Mouse (Mus musculus) adrenal gland, adult 18-20 months (tissue): ENCODE measurements around the gene Nlgn2. TPM values are rescaled to one million over a fixed set of nuclear protein-coding genes. Genes with fewer than 3 reads are reported as not detected.
A peak's percentile ranks its signal among the peaks of the same experiment; 100 is the strongest.
"Not testable (repeated sequence)": the region's sequence is repeated elsewhere in the genome, so short reads cannot be mapped to it uniquely, and the experiment has no call there.

ENCODE experiments used
- DNase-seq, 2 experiments: peaks; one replicate each; pipeline ENCODE4 v3.0.0; 2021 to 2022; ENCODE audit warnings: low spot score in 2 of 2
- total RNA-seq, 2 experiments: library from RNA; stranded (reverse); gene quantifications; 1 replicate in 1 of 2; 2 replicates in 1 of 2; pipeline ENCODE4 v1.2.3; 2021

Nlgn2 gene
- total RNA-seq, 2 experiments from 2014 or later = 19.7 to 24.9 TPM

DNA sequence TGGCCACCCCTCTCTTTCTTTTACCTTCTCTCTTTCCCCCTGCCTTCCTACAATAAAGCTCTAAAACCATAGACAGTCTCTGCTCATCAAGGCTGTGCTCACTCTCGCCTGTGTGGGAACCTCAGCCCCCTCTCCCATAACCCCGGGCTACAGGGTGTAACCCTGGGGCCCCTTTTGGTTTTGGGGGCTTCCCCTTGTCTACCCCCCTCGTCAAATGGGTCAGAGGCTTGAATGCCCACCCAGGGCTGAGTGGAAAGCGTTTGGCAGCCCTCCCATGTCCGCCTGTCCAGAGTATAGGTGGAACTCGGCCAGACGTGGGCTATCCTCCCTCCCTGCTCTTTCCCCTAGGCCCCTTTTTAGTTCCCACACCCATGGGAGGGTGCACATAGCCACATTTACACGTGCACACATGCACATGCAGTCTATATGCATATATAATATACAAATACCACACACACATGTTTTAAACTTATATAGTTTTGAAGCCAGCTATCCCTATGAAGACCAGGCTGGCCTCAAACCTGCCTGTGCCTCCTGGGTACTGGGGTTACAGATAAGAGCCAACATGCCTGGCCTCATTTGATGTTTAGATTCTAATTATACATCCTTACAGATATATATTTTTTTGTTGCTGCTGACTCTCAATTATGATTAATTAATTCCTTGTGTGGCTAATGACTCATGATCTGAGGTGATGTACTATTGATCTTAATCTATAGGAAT, 26.7 kb upstream of the Nlgn2 start:
- no peak for DNase-seq

DNA sequence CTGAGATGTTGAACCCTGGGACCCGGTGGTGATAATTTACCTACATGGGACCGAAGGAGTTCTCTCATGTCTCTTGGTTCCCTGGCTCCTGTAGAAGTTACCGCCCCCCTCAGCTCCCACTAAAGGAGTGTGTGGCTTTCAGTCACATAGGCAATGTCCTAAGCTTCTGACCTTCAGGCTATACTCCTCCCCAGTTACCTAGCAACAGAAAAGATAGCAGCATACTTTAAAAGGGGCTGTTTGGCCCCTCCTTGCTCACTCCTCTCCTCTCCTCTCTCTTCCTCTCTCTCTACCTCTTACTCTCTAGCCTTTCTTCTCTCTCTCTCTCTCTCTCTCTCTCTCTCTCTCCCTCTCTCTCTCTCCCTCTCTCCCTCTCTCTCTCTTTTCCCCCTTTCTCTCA, 26.1 kb upstream of the Nlgn2 start:
- DNase-seq = not testable (repeated sequence)

DNA sequence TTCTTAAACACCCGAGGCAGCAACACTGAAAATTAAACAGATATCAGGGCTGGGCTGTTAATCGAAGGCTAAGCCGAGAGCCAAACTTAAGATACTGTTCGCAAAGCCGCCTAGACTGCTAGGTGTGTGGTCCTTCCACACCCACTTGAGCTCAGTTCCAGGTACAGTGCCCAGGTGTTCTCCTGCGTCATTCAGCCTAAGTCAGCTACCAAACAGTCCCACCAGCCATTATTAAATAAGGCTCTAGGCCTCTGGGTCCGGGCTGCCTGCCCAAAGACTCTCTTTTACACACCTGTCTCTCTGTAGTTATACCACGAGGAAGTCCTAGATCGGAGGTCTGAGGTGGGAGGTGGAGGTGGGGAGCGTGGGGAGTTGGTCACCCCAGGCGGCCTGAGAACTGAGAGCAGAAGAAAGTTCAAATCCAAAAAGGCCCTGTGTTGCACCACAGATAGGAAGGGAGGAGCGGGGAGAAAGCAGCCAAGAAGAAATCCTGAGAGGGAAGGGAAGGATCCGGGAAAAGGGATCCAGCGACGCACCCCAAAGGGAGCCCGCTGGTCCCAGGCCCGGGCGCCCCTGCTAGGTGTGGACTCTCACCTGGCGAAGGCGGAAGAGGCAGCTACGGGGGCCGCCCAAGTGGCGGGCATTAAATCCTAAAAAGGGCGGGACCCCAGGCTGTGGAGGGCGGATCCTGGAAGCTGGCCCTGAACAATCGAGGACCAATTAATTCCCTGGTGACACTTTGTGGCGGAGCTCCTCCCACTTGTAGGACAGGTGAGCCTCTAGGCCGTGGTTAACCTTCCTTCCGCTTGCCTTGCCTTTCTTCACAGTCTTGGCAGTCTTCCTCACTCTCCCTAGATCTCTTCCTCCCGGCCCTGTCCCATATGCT, 20.8 kb upstream of the Nlgn2 start, which contains the start of gene Tnk1:
Tnk1 (minus strand) TSS at position 618 of the 886 bp plus-strand sequence.
- no peak for DNase-seq

- DNase-seq = peak in 1 of 2 experiments; percentile 63
Observed at GRCm38 (mm10) chr11:69855347-69855746, 17.8 kb upstream of the Nlgn2 start.

DNA sequence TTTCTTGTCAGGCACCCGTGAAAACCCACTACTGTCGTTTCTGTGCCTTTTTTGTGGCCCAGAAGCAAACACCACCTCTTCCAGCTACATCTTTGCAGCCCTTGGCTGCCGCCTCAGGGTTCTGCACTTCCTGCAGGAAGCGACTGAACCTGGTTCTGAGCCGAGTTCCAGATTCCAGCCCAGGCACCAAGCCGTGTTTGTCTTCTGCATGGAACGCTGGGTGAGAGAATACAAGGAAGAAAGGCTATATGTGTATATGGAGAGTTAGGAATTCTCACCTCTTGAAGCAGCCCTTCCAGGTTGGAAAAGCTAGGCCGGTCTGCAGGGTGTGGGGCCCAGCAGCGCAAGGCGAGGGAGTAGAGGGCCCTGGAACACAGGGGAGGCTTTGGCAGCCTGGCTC, 17.1 kb upstream of the Nlgn2 start:
- DNase-seq = no peak

DNA sequence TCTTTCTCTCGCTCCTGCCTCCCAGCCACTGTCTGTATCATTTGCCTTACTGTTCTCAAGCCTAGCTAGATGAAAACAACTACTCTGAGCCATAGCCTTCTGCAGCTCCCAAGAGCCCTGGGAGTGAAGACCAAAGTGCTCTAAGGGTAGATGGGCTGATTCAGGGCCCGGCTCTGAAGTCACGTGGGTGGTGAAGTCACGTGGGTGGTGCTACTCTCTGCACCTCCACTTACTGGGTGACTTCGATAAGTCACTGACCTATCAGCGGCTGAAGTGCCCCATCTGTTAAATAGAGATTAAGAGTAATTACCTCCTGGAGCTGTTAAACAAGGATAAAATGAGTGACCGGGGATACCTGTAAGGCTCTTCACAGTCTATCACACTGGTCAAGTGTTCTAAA, 16.4 kb upstream of the Nlgn2 start:
- no peak for DNase-seq

DNA sequence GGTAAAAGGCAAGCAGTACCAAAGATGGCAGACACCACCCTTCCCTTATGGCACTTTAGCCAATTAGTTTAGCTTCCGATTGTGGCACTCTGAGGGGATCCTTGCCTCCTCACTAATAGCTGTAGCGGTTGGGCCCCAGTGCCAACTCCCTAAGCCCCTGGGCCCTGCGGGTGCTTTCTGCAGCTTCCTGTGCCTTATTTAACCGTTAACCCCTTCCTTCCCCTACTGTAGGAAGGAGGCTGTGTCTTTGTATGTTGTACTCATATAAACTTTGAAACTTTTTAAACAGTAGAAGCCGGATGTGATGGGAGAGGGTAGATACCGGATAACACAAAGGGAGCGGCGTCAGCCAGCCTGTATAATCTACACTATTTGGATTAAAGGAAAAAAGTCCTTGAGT, 13.2 kb upstream of the Nlgn2 start:
- no peak for DNase-seq

- DNase-seq = no peak
Observed at GRCm38 (mm10) chr11:69849884-69850283, 12.3 kb upstream of the Nlgn2 start.

DNA sequence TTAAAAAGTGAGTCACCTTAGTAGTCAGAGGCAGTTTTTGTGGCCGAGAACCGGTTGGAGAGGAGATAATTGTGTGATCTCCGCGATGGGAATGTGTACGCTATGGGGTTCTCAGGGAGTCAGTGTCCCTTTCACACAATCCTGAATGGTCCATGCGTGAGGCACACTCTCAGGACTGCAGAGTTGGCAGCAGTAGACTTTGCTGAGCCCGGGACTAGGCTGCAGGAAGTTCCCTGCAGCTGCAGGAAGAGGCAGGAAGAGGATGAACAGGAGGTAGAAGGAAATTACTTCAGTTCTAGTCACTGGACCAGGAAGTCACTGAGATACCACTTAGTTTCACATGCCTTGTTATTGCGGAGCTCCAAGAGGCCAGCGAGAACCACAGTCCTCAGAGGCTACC, 11.5 kb upstream of the Nlgn2 start:
- no peak for DNase-seq

GRCm38 (mm10) chr11:69848021-69848420, 10.4 kb upstream of the Nlgn2 start:
- DNase-seq = no peak

DNA sequence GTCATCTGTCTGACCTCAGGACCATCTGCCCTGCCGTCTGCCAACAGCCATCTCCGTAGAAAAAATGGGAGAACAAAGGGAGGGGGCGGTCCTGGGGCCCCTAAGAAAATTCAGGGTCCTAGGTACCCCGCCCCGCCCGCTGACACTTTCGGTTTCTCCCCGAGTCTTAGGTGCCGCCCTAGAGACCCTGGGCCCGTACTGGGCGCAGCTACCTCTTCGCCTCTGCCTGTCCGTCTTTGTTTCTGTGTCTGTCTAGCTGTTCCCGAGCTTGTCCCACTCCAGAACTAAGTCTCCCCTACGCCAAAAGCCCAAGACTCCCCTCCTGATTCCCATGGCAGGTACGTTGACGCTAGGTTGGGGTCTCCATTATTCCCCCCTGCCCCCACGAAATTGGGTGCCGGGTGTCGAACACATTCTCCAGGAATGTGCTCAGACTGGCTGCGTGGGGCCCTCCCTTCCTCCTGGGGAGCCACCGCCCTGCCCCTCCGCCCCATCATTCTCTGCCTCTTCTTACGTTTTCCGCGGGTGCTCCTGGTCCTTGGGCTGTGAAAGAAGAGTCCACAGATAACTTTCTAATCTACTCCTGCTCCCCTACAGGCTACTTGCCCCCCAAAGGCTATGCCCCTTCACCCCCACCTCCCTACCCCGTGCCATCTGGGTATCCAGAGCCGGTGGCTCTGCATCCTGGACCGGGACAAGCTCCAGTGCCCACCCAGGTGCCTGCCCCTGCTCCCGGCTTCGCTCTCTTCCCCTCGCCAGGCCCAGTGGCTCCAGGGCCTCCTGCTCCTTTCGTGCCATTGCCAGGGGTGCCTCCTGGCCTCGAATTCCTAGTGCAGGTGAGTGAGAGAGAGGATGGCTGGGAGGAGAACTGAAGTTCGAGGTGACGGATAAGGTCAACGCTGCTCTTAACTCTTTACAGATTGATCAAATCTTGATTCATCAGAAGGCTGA, 9.4 kb upstream of the Nlgn2 start:
- DNase-seq = no peak

DNA sequence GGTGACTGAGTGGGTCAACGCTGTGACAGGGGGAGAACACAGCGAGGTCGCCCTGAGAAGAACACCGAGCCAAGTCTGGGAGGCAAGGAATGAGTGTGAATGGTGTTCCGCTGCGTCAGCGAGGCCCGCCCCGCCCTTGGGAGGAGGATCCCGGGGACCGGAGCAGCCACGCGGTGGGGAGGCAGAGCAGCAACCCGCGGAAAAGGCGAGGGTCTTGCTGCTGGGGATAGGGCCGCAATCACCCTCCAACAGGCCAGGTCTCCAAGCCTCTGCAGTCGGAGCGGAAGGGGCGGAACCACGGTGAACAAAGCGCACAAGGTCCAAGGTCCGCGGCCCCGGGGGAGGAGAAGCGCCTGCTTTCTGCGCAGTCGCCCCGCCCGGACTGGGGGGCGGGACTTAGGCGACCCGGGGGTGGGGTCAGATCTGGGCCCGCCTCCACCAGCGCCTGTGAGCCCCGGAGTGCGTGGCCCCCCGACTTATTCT, 8.7 kb upstream of the Nlgn2 start, which contains the start of gene Plscr3:
Plscr3 (plus strand) TSS at position 179 of the 483 bp plus-strand sequence.
- peak; percentile 93 to 94 for DNase-seq

GRCm38 (mm10) chr11:69838714-69839104, 1.1 kb upstream of the Nlgn2 start:
- no peak for DNase-seq

GRCm38 (mm10) chr11:69837952-69838713, 549 bp upstream of the Nlgn2 start, which contains the start of gene Tmem256:
Gene Tmem256 (plus strand): TSS chr11:69838514.
- peak; percentile 86 to 90 for DNase-seq

DNA sequence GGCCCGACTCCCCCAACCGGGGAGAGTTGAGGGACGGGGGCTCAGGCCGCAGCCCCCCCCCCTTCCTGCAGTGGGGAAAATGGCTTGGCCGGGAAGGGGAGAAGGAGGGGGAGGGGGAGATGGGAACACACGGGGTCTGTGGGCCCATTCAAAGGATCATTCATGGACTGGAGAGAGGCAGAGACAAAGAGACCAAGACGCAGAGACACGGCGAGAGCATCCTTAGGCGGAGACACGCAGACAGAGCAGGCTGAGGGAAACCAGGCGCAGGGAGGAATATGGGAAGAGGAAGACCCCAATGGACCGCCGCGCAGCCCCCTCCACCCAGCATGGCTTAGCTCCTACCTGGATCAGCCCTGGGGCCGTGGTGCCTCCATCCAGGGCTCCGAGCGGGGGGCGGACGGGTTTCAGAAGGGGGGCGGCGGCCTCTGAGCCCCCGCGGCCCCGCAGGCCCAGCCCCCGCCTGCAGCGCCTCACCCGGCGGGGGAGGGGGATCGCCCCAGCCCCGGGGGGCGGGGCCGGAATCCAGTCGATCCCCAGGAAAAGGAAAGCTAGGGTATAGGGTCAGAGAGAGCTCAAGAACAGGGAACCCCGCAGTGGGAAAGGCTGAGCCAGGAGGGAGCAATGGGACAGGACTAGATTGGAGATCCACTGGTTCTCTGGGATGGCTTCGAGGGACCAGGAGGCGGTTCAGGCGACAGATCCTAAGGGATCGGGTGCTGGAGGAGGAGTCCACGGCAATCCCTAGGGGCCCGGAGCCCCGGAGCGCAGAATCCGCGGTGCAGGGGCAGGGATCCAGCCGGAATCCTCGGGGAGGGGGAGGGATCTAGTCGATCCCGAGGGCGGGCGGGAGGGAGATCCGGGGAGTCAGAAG, 644 bp downstream of the Nlgn2 start:
- peak in 1 of 2 experiments; percentile 48 for DNase-seq

GRCm38 (mm10) chr11:69835966-69836335, 1.6 kb downstream of the Nlgn2 start:
- no peak for DNase-seq

GRCm38 (mm10) chr11:69835326-69835965, 2.1 kb downstream of the Nlgn2 start:
- no peak for DNase-seq

DNA sequence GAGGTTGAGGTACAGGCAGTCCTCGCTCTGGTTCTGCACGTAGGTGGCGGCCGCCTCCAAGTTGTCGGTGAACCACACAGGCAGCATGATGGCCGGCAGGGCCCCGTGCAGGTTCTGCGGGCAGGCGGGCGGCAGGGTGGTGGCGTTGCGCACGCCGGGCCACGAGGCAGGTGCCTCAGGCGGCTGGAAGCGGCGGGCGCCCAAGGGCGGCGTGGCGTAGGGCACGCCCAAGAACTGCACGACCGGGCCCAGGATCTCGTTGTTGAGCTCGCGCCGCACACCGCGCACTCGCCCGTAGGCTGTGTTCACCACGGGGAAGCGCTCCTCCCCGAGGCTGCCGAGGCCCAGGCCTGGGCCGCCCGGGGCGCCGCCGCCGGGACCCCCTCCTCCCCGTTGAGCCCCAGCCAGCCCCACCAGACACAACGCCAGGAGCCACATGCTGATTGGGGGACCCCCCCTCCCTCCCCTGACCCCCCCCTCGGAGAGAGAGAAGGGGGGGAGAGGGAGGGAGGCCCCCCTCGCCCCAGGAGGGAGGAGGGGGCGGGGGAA, 3.5 kb downstream of the Nlgn2 start:
- DNase-seq = no peak
